Mouse (Mus musculus) forebrain, embryonic 11.5 days (tissue): ENCODE measurements around the gene Tfe3. TPM values are rescaled to one million over a fixed set of nuclear protein-coding genes. Genes with fewer than 3 reads are reported as not detected.
"Not testable (repeated sequence)": the region's sequence is repeated elsewhere in the genome, so short reads cannot be mapped to it uniquely, and the experiment has no call there.

Experiments
- ATAC-seq: fragments of 200-750 bp; cut with Nextera tagmentation; replicated peaks from 2 replicates; pipeline ENCODE4 v1.8.0; 2017; ENCODE audit warnings: moderate TSS enrichment; ENCODE audit not compliant: low FRiP score
- DNase-seq: peaks from one replicate; pipeline ENCODE4 v3.0.0-alpha.2; 2017; ENCODE audit warnings: low spot score
- H3K27ac ChIP-seq: fragments of 300-500 bp; sonication (generic); 2 replicates; pipeline ENCODE4 v1.5.1; 2014; ENCODE audit warnings: low read depth, low read length
- H3K27me3 ChIP-seq: fragments of 300-500 bp; sonication (generic); 2 replicates; pipeline ENCODE4 v1.6.1; 2014; ENCODE audit warnings: mild to moderate bottlenecking, low read length, mixed read lengths; ENCODE audit not compliant: control insufficient read depth, insufficient read depth
- H3K36me3 ChIP-seq: fragments of 300-500 bp; sonication (generic); 2 replicates; pipeline ENCODE4 v1.6.1; 2014; ENCODE audit warnings: mild to moderate bottlenecking, low read length, moderate library complexity, mixed read lengths; ENCODE audit not compliant: control insufficient read depth, insufficient read depth
- H3K4me1 ChIP-seq: fragments of 300-500 bp; sonication (generic); replicated peaks from 2 replicates; pipeline ENCODE4 v1.6.1; 2014; ENCODE audit warnings: low read length, mixed read lengths; ENCODE audit not compliant: control insufficient read depth, insufficient read depth
- H3K4me2 ChIP-seq: fragments of 300-500 bp; sonication (generic); 2 replicates; pipeline ENCODE4 v1.6.1; 2014; ENCODE audit warnings: low read depth, mild to moderate bottlenecking, low read length, moderate library complexity, mixed read lengths; ENCODE audit not compliant: severe bottlenecking
- H3K4me3 ChIP-seq: fragments of 300-500 bp; sonication (generic); 2 replicates; pipeline ENCODE4 v1.5.1; 2014; ENCODE audit warnings: low read depth, low read length
- H3K9ac ChIP-seq: fragments of 300-500 bp; sonication (generic); 2 replicates; pipeline ENCODE4 v1.6.1; 2014; ENCODE audit warnings: low read length
- H3K9me3 ChIP-seq: fragments of 300-500 bp; sonication (generic); 2 replicates; pipeline ENCODE4 v1.6.1; 2016; ENCODE audit warnings: low read length, mixed read lengths; ENCODE audit not compliant: control insufficient read depth
- WGBS: fragments of 180-500 bp; shearing (Covaris S2); extraction: QIAGEN DNeasy Blood & Tissue Kit; methylation state at CpG from one replicate; pipeline ENCODE4 v1.1.7; 2014; 5-methylcytosine and 5-hydroxymethylcytosine counted together
- polyA plus RNA-seq: library from polyadenylated mRNA; unstranded; fragments of >200 nt; fragmentation: Nextera tagmentation; extraction: Ambion mirVana; gene quantifications from 2 replicates; pipeline ENCODE4 v1.2.1, GENCODE M21; 2014

The Tfe3 gene
- polyA plus RNA-seq, 1 experiment from 2014 or later: 23.6 TPM

GRCm38 (mm10) chrX:7743470-7743869, 18.9 kb upstream of the Tfe3 start:
- Histone ChIP-seq H3K4me1 (no peaks in the 10 kb centered on the region), H3K9ac (no peak overlapping the region), H3K4me3 (no peak overlapping the region), H3K9me3 (no peaks in the 10 kb centered on the region), H3K27ac (no peak overlapping the region), H3K4me2 (no peak overlapping the region), H3K36me3 (no peaks in the 10 kb centered on the region), H3K27me3 (no peaks in the 10 kb centered on the region)
- no peak for DNase-seq
- no peak for ATAC-seq
- WGBS: 54% methylated on average over 5 of the region's 5 CpGs

- no peaks in the 10 kb centered on the region for H3K9me3 ChIP-seq
- no peaks in the 10 kb centered on the region for H3K27me3 ChIP-seq
- no peak for DNase-seq
- H3K36me3 ChIP-seq: no peaks in the 10 kb centered on the region
- H3K4me3 ChIP-seq: no peak overlapping the region
- H3K27ac ChIP-seq: no peak overlapping the region
- WGBS: 100% methylated on average over 1 of the region's 1 CpGs
- H3K4me2 ChIP-seq: no peak overlapping the region
- no peaks in the 10 kb centered on the region for H3K4me1 ChIP-seq
- no peak overlapping the region for H3K9ac ChIP-seq
- ATAC-seq: no peak
Measured at GRCm38 (mm10) chrX:7744940-7745339, 17.4 kb upstream of the Tfe3 start.

DNA sequence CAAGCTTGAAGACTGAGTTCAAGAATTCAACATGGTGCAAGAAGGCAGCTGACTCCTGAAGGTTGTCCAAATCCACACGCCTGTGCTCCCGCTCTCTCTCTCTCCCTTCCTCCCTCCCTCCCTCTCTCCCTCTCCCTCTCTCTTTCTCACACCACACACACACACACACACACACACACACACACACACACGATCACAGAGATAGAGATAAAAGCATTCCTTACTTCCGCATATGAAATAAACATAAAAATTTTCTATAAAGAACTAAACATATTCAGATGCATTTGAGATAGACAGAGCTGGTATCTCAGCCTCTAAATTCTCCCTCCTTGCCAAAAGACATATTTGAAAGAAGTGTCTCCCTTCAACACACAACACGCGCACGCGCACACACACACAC, 16.9 kb upstream of the Tfe3 start:
- Histone ChIP-seq H3K4me2 (no peak overlapping the region), H3K4me1 (no peaks in the 10 kb centered on the region), H3K27me3 (no peaks in the 10 kb centered on the region), H3K4me3 (no peak overlapping the region), H3K9ac (no peak overlapping the region), H3K36me3 (no peaks in the 10 kb centered on the region), H3K9me3 (no peaks in the 10 kb centered on the region), H3K27ac (no peak overlapping the region)
- no peak for ATAC-seq
- no peak for DNase-seq
- WGBS: 90% methylated on average over 8 of the region's 8 CpGs

- no peaks in the 10 kb centered on the region for H3K4me1 ChIP-seq
- H3K27ac ChIP-seq: no peak within 1 kb of the TSS
- H3K9ac ChIP-seq: peak within 1 kb of the TSS; percentile 72
- no peaks in the 10 kb centered on the region for H3K36me3 ChIP-seq
- peak within 1 kb of the TSS; percentile 53 for H3K4me2 ChIP-seq
- 10% methylated on average over 41 of the region's 56 CpGs for WGBS
- H3K9me3 ChIP-seq: no peaks in the 10 kb centered on the region
- no peaks in the 10 kb centered on the region for H3K27me3 ChIP-seq
- peak; percentile 85 for ATAC-seq
- peak within 1 kb of the TSS; percentile 55 for H3K4me3 ChIP-seq
- peak; percentile 88 for DNase-seq
Measured at GRCm38 (mm10) chrX:7750432-7751116, 11.8 kb upstream of the Tfe3 start, which contains the start of gene Ccdc120. Ccdc120 (minus strand) TSS chrX:7750905.

GRCm38 (mm10) chrX:7753627-7754026, 8.7 kb upstream of the Tfe3 start:
- H3K4me1 ChIP-seq, H3K27me3 ChIP-seq, H3K4me2 ChIP-seq, H3K9ac ChIP-seq, ATAC-seq, DNase-seq, H3K36me3 ChIP-seq, H3K9me3 ChIP-seq, H3K4me3 ChIP-seq, H3K27ac ChIP-seq: not testable (repeated sequence)
- WGBS: 19% methylated on average over 3 of the region's 3 CpGs

GRCm38 (mm10) chrX:7762921-7763197, 499 bp downstream of the Tfe3 start:
- peaks cover 2% of the 10 kb centered on the region; the same call in 1 of the 2 replicates for H3K4me1 ChIP-seq
- no peaks in the 10 kb centered on the region for H3K9me3 ChIP-seq
- peak overlapping the region; percentile 58 for H3K4me3 ChIP-seq
- 17% methylated on average over 21 of the region's 21 CpGs for WGBS
- H3K4me2 ChIP-seq: peak overlapping the region; percentile 68
- no peak overlapping the region for H3K27ac ChIP-seq
- ATAC-seq (peak; percentile 15), DNase-seq (no peak)
- H3K27me3 ChIP-seq: no peaks in the 10 kb centered on the region
- peak overlapping the region; percentile 51 for H3K9ac ChIP-seq
- H3K36me3 ChIP-seq: no peaks in the 10 kb centered on the region; the same call in 1 of the 2 replicates

GRCm38 (mm10) chrX:7763631-7764393, 1.5 kb downstream of the Tfe3 start:
- ATAC-seq: no peak; the same call in 1 of the 2 replicates
- DNase-seq: peak; percentile 55
- Histone ChIP-seq H3K27ac (no peak overlapping the region), H3K4me2 (peak overlapping the region; percentile 68), H3K9ac (peak overlapping the region; percentile 51), H3K4me3 (peak overlapping the region; percentile 58), H3K9me3 (no peaks in the 10 kb centered on the region), H3K27me3 (no peaks in the 10 kb centered on the region), H3K4me1 (peaks cover 2% of the 10 kb centered on the region; the same call in 1 of the 2 replicates), H3K36me3 (no peaks in the 10 kb centered on the region; the same call in 1 of the 2 replicates)
- WGBS: 19% methylated on average over 21 of the region's 22 CpGs

DNA sequence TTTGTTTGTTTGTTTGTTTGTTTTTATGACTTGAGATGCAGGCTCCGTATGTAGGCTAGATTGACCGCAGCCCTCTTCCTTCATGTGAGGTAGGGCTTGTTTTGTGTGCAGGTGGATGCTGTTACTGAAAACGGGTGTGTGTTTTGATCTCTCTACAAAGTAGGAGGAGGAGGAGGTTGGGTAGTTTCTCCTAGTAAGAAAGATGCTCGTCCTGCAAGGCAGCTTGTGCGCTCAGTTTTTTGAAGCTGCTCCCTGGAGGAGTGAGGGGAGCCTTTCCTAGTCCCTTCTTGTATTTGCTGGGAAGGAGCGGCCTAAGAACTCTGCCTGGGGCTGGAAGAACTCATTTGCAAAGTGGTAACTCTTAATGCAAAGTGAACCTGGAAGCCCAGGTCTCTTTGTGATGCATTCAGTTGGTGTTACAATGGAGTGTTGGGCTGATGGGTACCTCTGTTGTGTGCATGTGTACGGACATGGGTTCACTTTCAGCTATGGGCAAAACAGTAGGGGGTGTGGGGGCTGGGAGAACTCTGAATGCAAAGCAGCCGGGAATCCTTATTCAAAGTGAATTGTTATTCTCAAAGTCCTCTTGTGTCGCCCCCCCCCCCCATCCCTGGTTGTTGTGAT, 2.4 kb downstream of the Tfe3 start:
- Histone ChIP-seq H3K27me3 (no peaks in the 10 kb centered on the region), H3K9ac (no peak overlapping the region), H3K27ac (no peak overlapping the region), H3K4me2 (peak overlapping the region; percentile 68), H3K9me3 (no peaks in the 10 kb centered on the region), H3K36me3 (no peaks in the 10 kb centered on the region; the same call in 1 of the 2 replicates), H3K4me1 (peaks cover 2% of the 10 kb centered on the region; the same call in 1 of the 2 replicates), H3K4me3 (peak overlapping the region; percentile 58)
- ATAC-seq (no peak), DNase-seq (no peak)
- WGBS: 13% methylated on average over 9 of the region's 9 CpGs
